14 mouse cellular contexts compared by ENCODE assay signal in the genomic region with DNA sequence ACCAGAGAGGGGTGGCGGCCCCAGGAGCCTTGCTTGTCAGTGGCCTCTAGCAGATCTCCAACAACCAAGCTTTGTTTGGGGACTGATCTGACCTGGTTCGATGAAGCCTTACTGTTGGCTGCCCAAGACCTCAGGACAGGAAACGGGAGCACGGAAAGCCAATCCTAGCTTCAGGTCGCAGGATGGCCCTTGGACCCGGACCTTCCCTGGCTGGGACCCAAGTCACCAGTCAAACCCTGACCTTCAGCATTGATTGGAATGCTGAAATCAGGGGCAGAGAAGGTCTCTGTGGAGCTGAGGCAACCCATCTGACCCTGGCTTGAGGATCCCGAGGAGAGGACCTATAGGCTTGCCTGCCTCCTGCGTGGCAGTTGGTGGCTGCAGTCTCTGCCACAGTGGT. TPM values are rescaled to one million over a fixed set of nuclear protein-coding genes. Genes with fewer than 3 reads are reported as not detected.
DNase-seq lines count a peak whose midpoint lies in the region; ATAC-seq and TF ChIP-seq lines count a peak whose summit lies in the region.
"Had no signal": no experiment of that assay in that cellular context is flagged by ENCODE, and none has a peak within 500 bp of the region (broad histone marks: within the 10 kb centered on the region; RNA-seq: fewer than 3 reads in every experiment).

No protein-coding gene starts in this region.

- H3K27me3 ChIP-seq in intestine, embryonic 15.5 days (replicated peaks) = 0 out of 2 replicates have a peak, but pooled peaks cover 5% of the 10 kb centered on the region
- H3K27me3 ChIP-seq in limb, embryonic 11.5 days (ENCODE audit: control insufficient read depth, insufficient read depth, low read length) = peaks cover 8% of the 10 kb centered on the region; the same call in 1 of the 2 replicates
- no peaks in the 10 kb centered on the region for H3K27me3 ChIP-seq in small intestine, adult 2 months (ENCODE audit: control insufficient read depth, insufficient read depth, low read length)

- intact Hi-C loops in gastrocnemius, postnatal 36 days (cut with DNase I) = no loop called here

- no peak overlapping the region for H3K4me3 ChIP-seq in intestine, embryonic 15.5 days (replicated peaks)
- H3K4me3 ChIP-seq in limb, embryonic 11.5 days (ENCODE audit: low read depth, low read length) = no peak overlapping the region
- H3K4me3 ChIP-seq in small intestine, adult 2 months (ENCODE audit: low read depth, low read length) = peak overlapping the region; percentile 51
- H3K4me3 ChIP-seq: forebrain, embryonic 12.5 days; heart, embryonic 15.5 days; midbrain, embryonic 15.5 days had no signal

- peak; percentile 46 for ATAC-seq in intestine, embryonic 15.5 days
- no peak for ATAC-seq in limb, embryonic 11.5 days (ENCODE audit: insufficient number of reproducible peaks, low FRiP score, low TSS enrichment, low read depth)
- ATAC-seq: midbrain, embryonic 15.5 days had no signal

- H3K9ac ChIP-seq in intestine, embryonic 15.5 days = no peak overlapping the region
- H3K9ac ChIP-seq in limb, embryonic 11.5 days (ENCODE audit: low read length) = no peak overlapping the region
- H3K9ac ChIP-seq: forebrain, embryonic 12.5 days; heart, embryonic 15.5 days; midbrain, embryonic 15.5 days had no signal

- 81% methylated on average over 8 of the region's 8 CpGs for whole genome bisulfite sequencing in intestine, embryonic 15.5 days
- WGBS in limb, embryonic 11.5 days = 93% methylated on average over 8 of the region's 8 CpGs
- WGBS in small intestine, adult 2 months = 36% methylated on average over 8 of the region's 8 CpGs

- no peak for TF ChIP-seq CTCF in small intestine, adult 2 months (IDR thresholded peaks at IDR 0.05; ENCODE audit: extremely low read depth, insufficient read length, insufficient replicate concordance, low read depth, low read length)

- H3K36me3 ChIP-seq in intestine, embryonic 15.5 days = no peaks in the 10 kb centered on the region
- H3K36me3 ChIP-seq in limb, embryonic 11.5 days (ENCODE audit: control insufficient read depth, insufficient read depth, low read length) = no peaks in the 10 kb centered on the region
- H3K36me3 ChIP-seq in small intestine, adult 2 months (ENCODE audit: control insufficient read depth, insufficient read depth, low read length) = peaks cover 3% of the 10 kb centered on the region; the same call in 1 of the 2 replicates
- H3K36me3 ChIP-seq: forebrain, embryonic 12.5 days; heart, embryonic 15.5 days; midbrain, embryonic 15.5 days had no signal

- peak overlapping the region; percentile 14; the same call in 1 of the 2 replicates for H3K27ac ChIP-seq in intestine, embryonic 15.5 days
- 0 out of 2 replicates have a peak overlapping the region, but pooled peaks have one; percentile 21 for H3K27ac ChIP-seq in limb, embryonic 11.5 days (replicated peaks; ENCODE audit: low read depth, low read length)
- H3K27ac ChIP-seq in small intestine, adult 2 months (ENCODE audit: insufficient read depth, low read depth, low read length) = peak overlapping the region; percentile 99
- H3K27ac ChIP-seq: forebrain, embryonic 12.5 days; heart, embryonic 15.5 days; midbrain, embryonic 15.5 days had no signal

- no peaks in the 10 kb centered on the region for H3K9me3 ChIP-seq in intestine, embryonic 15.5 days
- H3K9me3 ChIP-seq in limb, embryonic 11.5 days (ENCODE audit: control insufficient read depth, low read length) = no peaks in the 10 kb centered on the region
- H3K9me3 ChIP-seq: forebrain, embryonic 12.5 days; heart, embryonic 15.5 days; midbrain, embryonic 15.5 days had no signal

- peaks cover 23% of the 10 kb centered on the region for H3K4me1 ChIP-seq in intestine, embryonic 15.5 days (replicated peaks)
- peaks cover 16% of the 10 kb centered on the region; the same call in 1 of the 2 replicates for H3K4me1 ChIP-seq in limb, embryonic 11.5 days (ENCODE audit: control insufficient read depth, insufficient read depth, low read length)
- peaks cover 48% of the 10 kb centered on the region for H3K4me1 ChIP-seq in small intestine, adult 2 months (ENCODE audit: control insufficient read depth, insufficient read depth, insufficient read length, low read length)

- DNase-seq in heart, adult 11 months = peak; percentile 64
- DNase-seq in heart, adult 8-10 months (ENCODE audit: low spot score) = no peak
- no peak for DNase-seq in limb, embryonic 11.5 days (ENCODE audit: low spot score)
- DNase-seq in gastrocnemius, postnatal 36 days = no peak
- DNase-seq in retina, embryonic 14.5 days (ENCODE audit: low spot score) = no peak
- DNase-seq in urinary bladder, adult 2 months (ENCODE audit: low spot score) = no peak
- DNase-seq: B cell, adult 2 months; cerebellum, adult 9-10 months; retina, postnatal 1 day had no signal

- TF ChIP-seq POLR2A in small intestine, adult 2 months (IDR thresholded peaks at IDR 0.05; ENCODE audit: low read depth, low read length) = peak; percentile 11; the same call in 1 of the 2 replicates

- 0 out of 2 replicates have a peak overlapping the region, but pooled peaks have one; percentile 9 for H3K4me2 ChIP-seq in intestine, embryonic 15.5 days (replicated peaks)
- no peak overlapping the region for H3K4me2 ChIP-seq in limb, embryonic 11.5 days (ENCODE audit: low read depth, severe bottlenecking)
- H3K4me2 ChIP-seq: forebrain, embryonic 12.5 days; heart, embryonic 15.5 days; midbrain, embryonic 15.5 days had no signal

RNA-seq across cellular contexts. Expression of gene Sept9, which starts 5.1 kb away (rescaled TPM):
- 10 to 100 TPM; 26.5 to 38.8 (median 31.0) TPM for total RNA-seq in heart, adult 8-10 months (2022)
- 166 and 167 TPM in 2 replicates for polyA plus RNA-seq in intestine, embryonic 15.5 days (2015; fragmentation: Nextera tagmentation; extraction: Ambion mirVana)
- 208 and 226 TPM in 2 replicates for polyA plus RNA-seq in limb, embryonic 11.5 days (2014; fragmentation: Nextera tagmentation; extraction: Ambion mirVana)
- polyA plus RNA-seq in small intestine, adult 2 months (2012; rRNA removed) = 17.0 and 31.0 TPM in 2 replicates
- 10 to 100 TPM; 11.3 to 14.2 TPM for total RNA-seq in gastrocnemius, postnatal 36 days (2021)
- 38.4 and 62.8 TPM in 2 replicates for polyA plus RNA-seq in urinary bladder, adult 2 months (2012; rRNA removed)

Comparison
In these comparisons a context has a peak if more than half of its experiments do, and no peak if none do; other contexts are left out.
1. H3K27ac ChIP-seq: peak in every context shown above with its lines; median percentile 99 in small intestine, adult 2 months; 21 in limb, embryonic 11.5 days; 14 in intestine, embryonic 15.5 days.